Comparison of ENCODE assay signal across 9 mouse cellular contexts in genomic region chr7:44464511-44464910, GRCm38 (mm10). TPM values are rescaled to one million over a fixed set of nuclear protein-coding genes. Genes with fewer than 3 reads are reported as not detected.
DNase-seq lines count a peak whose midpoint lies in the region; ATAC-seq lines count a peak whose summit lies in the region.
"Had no signal": no experiment of that assay in that cellular context is flagged by ENCODE, and none has a peak within 500 bp of the region (broad histone marks: within the 10 kb centered on the region; RNA-seq: fewer than 3 reads in every experiment).

No protein-coding gene starts in this region.

- WGBS in midbrain, embryonic 14.5 days: 8% methylated on average over 4 of the region's 4 CpGs

- H3K4me3 ChIP-seq in midbrain, embryonic 14.5 days (replicated peaks; ENCODE audit: low read depth, low read length): no peak overlapping the region

- DNase-seq in cerebellum, postnatal 4 days (ENCODE audit: low spot score in 2 of 2): peak; percentile 55 to 87
- DNase-seq in layer of hippocampus, adult 9-10 months (ENCODE audit: low spot score): peak; percentile 71
- DNase-seq in midbrain, embryonic 14.5 days: peak; percentile 92
- DNase-seq in gastrocnemius, postnatal 14 days: no peak
- DNase-seq in kidney, adult 18-20 months: no peak
- DNase-seq in T-cell, adult 2 months (ENCODE audit: low spot score): no peak
- no peak for DNase-seq in spleen, postnatal 14 days (ENCODE audit: low spot score in 2 of 2)

- peaks cover 38% of the 10 kb centered on the region for H3K4me1 ChIP-seq in midbrain, embryonic 14.5 days (ENCODE audit: control insufficient read depth, insufficient read depth, low read length)

- H3K27ac ChIP-seq in midbrain, embryonic 14.5 days (replicated peaks; ENCODE audit: low read depth, low read length): peak overlapping the region; percentile 79

- no peaks in the 10 kb centered on the region for H3K27me3 ChIP-seq in midbrain, embryonic 14.5 days (ENCODE audit: control insufficient read depth, insufficient read depth, low read length)

- peaks cover 51% of the 10 kb centered on the region for H3K36me3 ChIP-seq in midbrain, embryonic 14.5 days (ENCODE audit: control insufficient read depth, insufficient read depth, low read length)

- no peaks in the 10 kb centered on the region for H3K9me3 ChIP-seq in midbrain, embryonic 14.5 days (ENCODE audit: control insufficient read depth, low read length)

- ATAC-seq in cerebellum, adult (ENCODE audit: insufficient number of reproducible peaks, low FRiP score, low TSS enrichment): peak; percentile 47; the same call in 1 of the 2 replicates
- ATAC-seq in midbrain, embryonic 14.5 days (ENCODE audit: low FRiP score, low TSS enrichment): 0 out of 2 replicates have a peak, but pooled peaks have one; percentile 1
- ATAC-seq: Patski had no signal

- H3K4me2 ChIP-seq in midbrain, embryonic 14.5 days (ENCODE audit: low read length): no peak overlapping the region

- intact Hi-C loops in gastrocnemius, postnatal 14 days (cut with DNase I; ENCODE audit: low total_unique reads): no loop called here

- H3K9ac ChIP-seq in midbrain, embryonic 14.5 days (replicated peaks; ENCODE audit: low read length): no peak overlapping the region

RNA-seq across cellular contexts. Expression of gene Aspdh, which starts 0.7 kb away (rescaled TPM):
- 8.6 and 8.9 TPM in 2 replicates for polyA plus RNA-seq in midbrain, embryonic 14.5 days (2014; fragmentation: Nextera tagmentation; extraction: Ambion mirVana)
- not detected for total RNA-seq in gastrocnemius, postnatal 14 days (2021)
- polyA plus RNA-seq: Patski had no signal

RNA-seq across cellular contexts. Expression of gene Josd2, which starts 3.3 kb away (rescaled TPM):
- 27.9 and 32.5 TPM in 2 replicates for polyA plus RNA-seq in midbrain, embryonic 14.5 days (2014; fragmentation: Nextera tagmentation; extraction: Ambion mirVana)
- total RNA-seq in gastrocnemius, postnatal 14 days (2021): 10 to 100 TPM; 60.2 to 73.5 TPM

RNA-seq across cellular contexts. Expression of gene Emc10, which starts 31.8 kb away (rescaled TPM):
- polyA plus RNA-seq in midbrain, embryonic 14.5 days (2014; fragmentation: Nextera tagmentation; extraction: Ambion mirVana): 152 and 163 TPM in 2 replicates
- 10 to 100 TPM; 44.1 to 48.8 TPM for total RNA-seq in gastrocnemius, postnatal 14 days (2021)

RNA-seq across cellular contexts. Expression of gene Fam71e1, which starts 31.9 kb away (rescaled TPM):
- 26.8 and 28.6 TPM in 2 replicates for polyA plus RNA-seq in midbrain, embryonic 14.5 days (2014; fragmentation: Nextera tagmentation; extraction: Ambion mirVana)
- total RNA-seq in gastrocnemius, postnatal 14 days (2021): 1 to 10 TPM; 3.8 to 4.7 TPM

RNA-seq across cellular contexts. Expression of gene Lrrc4b, which starts 35.7 kb away (rescaled TPM):
- polyA plus RNA-seq in midbrain, embryonic 14.5 days (2014; fragmentation: Nextera tagmentation; extraction: Ambion mirVana): 28.4 and 39.0 TPM in 2 replicates
- total RNA-seq in gastrocnemius, postnatal 14 days (2021): 1 to 10 TPM in 1 of 2 experiments, under 1 TPM in 1; 0.51 to 1.3 TPM

Comparison
In these comparisons a context has a peak if more than half of its experiments do, and no peak if none do; other contexts are left out.
1. DNase-seq: peak in cerebellum, postnatal 4 days (2 of 2), layer of hippocampus, adult 9-10 months (single experiment) and midbrain, embryonic 14.5 days (single experiment); none in gastrocnemius, postnatal 14 days (single experiment), kidney, adult 18-20 months (single experiment), T-cell, adult 2 months (single experiment) and spleen, postnatal 14 days (0 of 2).